Mouse (Mus musculus): ENCODE measurements around the gene Ccdc152. TPM values are rescaled to one million over a fixed set of nuclear protein-coding genes. Genes with fewer than 3 reads are reported as not detected.

The Ccdc152 gene
- polyA plus RNA-seq (2012; rRNA removed): 0.11 and 0.37 TPM in 2 replicates

DNA sequence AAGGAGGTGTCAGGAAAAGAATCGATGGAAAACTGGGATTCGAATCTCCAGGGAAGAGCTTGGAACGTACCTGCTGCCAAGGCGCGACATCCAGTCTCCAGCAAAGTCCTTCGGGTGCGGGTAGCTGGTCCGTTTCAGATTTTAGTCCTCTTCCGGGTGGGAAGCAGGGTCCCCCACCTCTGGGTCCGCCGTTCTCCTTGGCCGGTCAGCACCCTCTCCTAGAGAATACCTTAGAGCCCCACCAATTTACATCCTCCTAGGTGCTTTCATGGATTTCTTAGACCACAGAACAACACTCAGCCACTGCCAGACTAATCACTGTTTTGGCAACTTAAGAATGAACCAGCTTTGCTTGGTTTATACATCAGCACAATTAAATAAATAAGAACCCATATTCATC is at the start of gene Ccdc152:
Gene Ccdc152 (minus strand): TSS at position 101 of the 400 bp plus-strand sequence.

DNA sequence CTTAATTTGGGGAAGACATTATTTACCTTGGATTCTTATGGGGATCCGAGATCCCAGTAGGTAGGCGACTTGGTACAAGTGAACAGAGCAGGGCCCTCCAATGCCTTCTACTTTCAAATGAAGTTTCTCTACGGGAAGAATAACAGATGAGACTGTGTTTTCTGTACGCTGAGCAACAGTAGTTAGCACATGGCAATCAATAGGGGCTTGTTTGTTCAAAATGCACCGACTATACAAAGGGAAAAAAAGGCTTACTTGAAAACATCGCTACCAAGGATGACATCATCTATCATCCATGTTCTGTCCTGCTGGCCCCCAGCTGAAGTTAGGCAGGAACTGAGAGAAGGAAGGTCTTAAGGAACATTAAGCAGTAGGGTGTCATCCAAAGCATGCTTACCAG is 35.1 kb downstream of the Ccdc152 start, which contains the start of gene Selenop:
Gene Selenop (plus strand): TSS at position 301 of the 400 bp plus-strand sequence.

Other genes starting within 250 kb of the Ccdc152 start
- 156 and 204 TPM in 2 replicates for gene Selenop, start 35.0 kb downstream of the Ccdc152 start, polyA plus RNA-seq (2012; rRNA removed)